Mouse (Mus musculus): ENCODE results near the gene Dio2.

- no peak for TF ChIP-seq POLR2A (IDR thresholded peaks at IDR 0.05; ENCODE audit: insufficient read length, low read depth)
- peak in 2 of 3 experiments; percentile 67 to 72 for TF ChIP-seq MYOD1 (IDR thresholded peaks at IDR 0.05; ENCODE audit: control insufficient read depth in 1 of 3, insufficient read length in 2 of 3, low read depth in 2 of 3)
- TF ChIP-seq MYOG (IDR thresholded peaks at IDR 0.05; ENCODE audit: control insufficient read depth in 1 of 3, insufficient read depth in 1 of 3, insufficient read length in 2 of 3, low read depth in 2 of 3) = peak in 1 of 3 experiments; percentile 68
- no peak for TF ChIP-seq USF1 (IDR thresholded peaks at IDR 0.05; ENCODE audit: low read depth)
- peak; percentile 40 for TF ChIP-seq TCF12 (IDR thresholded peaks at IDR 0.05; ENCODE audit: insufficient read depth, poor library complexity, severe bottlenecking)
- TF ChIP-seq MAX (IDR thresholded peaks at IDR 0.05; ENCODE audit: low read depth) = no peak
- no peak for TF ChIP-seq CEBPB (IDR thresholded peaks at IDR 0.05; ENCODE audit: insufficient read depth, poor library complexity, severe bottlenecking)
- no peak for TF ChIP-seq POLR2AphosphoS2 (IDR thresholded peaks at IDR 0.05; ENCODE audit: insufficient read length, low read depth)
- TF ChIP-seq E2F4 (IDR thresholded peaks at IDR 0.05; ENCODE audit: insufficient read depth) = no peak
- no peak for TF ChIP-seq TCF3 (IDR thresholded peaks at IDR 0.05; ENCODE audit: insufficient read length, low read depth)
- TF ChIP-seq SRF (IDR thresholded peaks at IDR 0.05; ENCODE audit: control insufficient read depth, insufficient read length, low read depth) = no peak
- TF ChIP-seq REST (IDR thresholded peaks at IDR 0.05; ENCODE audit: insufficient read depth, insufficient read length) = no peak
Measured at GRCm38 (mm10) chr12:90744752-90745151, 6.5 kb upstream of the Dio2 start.
